Mouse (Mus musculus): Measurements from ENCODE around the gene Gm10720.
"Not testable (repeated sequence)": the region's sequence is repeated elsewhere in the genome, so short reads cannot be mapped to it uniquely, and the experiment has no call there.

Gene Gm10720

DNA sequence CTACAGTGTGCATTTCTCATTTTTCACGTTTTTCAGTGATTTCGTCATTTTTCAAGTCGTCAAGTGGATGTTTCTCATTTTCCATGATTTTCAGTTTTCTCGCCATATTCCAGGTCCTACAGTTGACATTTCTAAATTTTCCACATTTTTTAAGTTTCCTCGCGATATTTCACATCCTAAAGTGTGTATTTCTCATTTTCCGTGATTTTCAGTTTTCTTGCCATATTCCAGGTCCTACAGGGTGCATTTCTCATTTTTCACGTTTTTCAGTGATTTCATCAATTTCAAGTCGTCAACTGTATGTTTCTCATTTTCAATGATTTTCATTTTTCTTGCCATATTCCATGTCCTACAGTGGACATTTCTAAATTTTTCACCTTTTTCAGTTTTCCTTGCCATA, at the start of gene Gm10720:
TSS of gene Gm10720 (plus strand) at position 301 of the 400 bp plus-strand sequence.
- DNase-seq (ENCODE audit: low spot score), result not testable (repeated sequence)

GRCm38 (mm10) chr9:3000445-3000972, 14.9 kb upstream of the Gm10720 start, which contains the start of gene Gm10722:
Gene Gm10722 (plus strand): TSS chr9:3000922.
- DNase-seq (ENCODE audit: low spot score), result peak; percentile 10

- DNase-seq (ENCODE audit: low spot score), result peak; percentile 57
Observed at GRCm38 (mm10) chr9:3001006-3001405, 14.4 kb upstream of the Gm10720 start.

GRCm38 (mm10) chr9:3001948-3002659, 13.3 kb upstream of the Gm10720 start:
- peak; percentile 100 for DNase-seq (ENCODE audit: low spot score)

DNA sequence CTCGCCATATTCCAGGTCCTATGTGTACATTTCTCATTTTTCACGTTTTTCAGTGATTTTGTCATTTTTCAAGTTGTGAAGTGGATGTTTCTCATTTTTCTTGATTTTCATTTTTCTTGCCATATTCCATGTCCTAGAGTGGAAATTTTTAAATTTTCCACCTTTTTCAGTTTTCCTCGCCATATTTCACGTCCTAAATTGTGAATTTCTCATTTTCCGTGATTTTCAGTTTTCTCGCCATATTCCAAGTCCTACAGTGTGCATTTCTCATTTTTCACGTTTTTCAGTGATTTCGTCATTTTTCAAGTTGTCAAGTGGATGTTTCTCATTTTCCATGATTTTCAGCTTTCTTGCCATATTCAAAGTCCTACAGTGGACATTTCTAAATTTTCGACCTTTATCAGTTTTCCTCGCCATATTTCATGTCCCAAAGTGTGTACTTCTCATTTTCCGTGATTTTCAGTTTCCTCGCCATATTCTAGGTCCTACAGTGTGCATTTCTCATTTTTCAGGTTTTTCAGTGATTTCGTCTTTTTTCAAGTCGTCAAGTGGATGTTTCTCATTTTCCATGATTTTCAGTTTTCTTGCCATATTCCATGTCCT, 12.6 kb upstream of the Gm10720 start, which contains the start of gene Gm11168:
TSS of gene Gm11168 (plus strand) at position 553 of the 603 bp plus-strand sequence.
- DNase-seq (ENCODE audit: low spot score), result not testable (repeated sequence)

- DNase-seq (ENCODE audit: low spot score), result not testable (repeated sequence)
Observed at GRCm38 (mm10) chr9:3006179-3006578, 9.3 kb upstream of the Gm10720 start.

DNA sequence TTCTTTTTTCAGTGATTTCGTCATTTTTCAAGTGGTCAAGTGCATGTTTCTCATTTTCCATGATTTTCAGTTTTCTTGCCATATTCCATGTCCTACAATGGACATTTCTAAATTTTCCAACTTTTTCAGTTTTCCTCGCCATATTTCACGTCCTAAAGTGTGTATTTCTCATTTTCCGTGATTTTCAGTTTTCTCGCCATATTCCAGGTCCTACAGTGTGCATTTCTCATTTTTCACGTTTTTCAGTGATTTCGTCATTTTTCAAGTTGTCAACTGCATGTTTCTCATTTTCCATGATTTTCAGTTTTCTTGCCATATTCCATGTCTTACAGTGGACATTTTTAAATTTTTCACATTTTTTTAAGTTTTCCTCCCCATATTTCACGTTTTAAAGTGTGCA, 8.8 kb upstream of the Gm10720 start:
- peak; percentile 92 for DNase-seq (ENCODE audit: low spot score)

- not testable (repeated sequence) for DNase-seq (ENCODE audit: low spot score)
Observed at GRCm38 (mm10) chr9:3007272-3007671, 8.2 kb upstream of the Gm10720 start.

GRCm38 (mm10) chr9:3009331-3009730, 6.1 kb upstream of the Gm10720 start:
- not testable (repeated sequence) for DNase-seq (ENCODE audit: low spot score)

DNA sequence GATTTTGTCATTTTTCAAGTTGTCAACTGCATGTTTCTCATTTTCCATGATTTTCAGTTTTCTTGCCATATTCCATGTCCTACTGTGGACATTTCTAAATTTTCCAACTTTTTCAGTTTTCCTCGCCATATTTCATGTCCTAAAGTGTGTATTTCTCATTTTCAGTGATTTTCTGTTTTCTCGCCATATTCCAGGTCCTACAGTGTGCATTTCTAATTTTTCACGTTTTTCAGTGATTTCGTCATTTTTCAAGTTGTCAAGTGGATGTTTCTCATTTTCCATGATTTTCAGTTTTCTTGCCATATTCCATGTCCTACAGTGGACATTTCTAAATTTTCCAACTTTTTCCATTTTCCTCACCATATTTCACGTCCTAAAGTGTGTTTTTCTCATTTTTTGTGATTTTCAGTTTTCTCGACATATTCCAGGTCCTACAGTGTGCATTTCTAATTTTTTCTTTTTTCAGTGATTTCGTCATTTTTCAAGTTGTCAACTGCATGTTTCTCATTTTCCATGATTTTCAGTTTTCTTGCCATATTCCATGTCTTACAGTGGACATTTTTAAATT, 3.3 kb upstream of the Gm10720 start:
- not testable (repeated sequence) for DNase-seq (ENCODE audit: low spot score)

- DNase-seq (ENCODE audit: low spot score), result not testable (repeated sequence)
Observed at GRCm38 (mm10) chr9:3012733-3013279, 2.6 kb upstream of the Gm10720 start, which contains the start of gene Gm10721. Gene Gm10721 (plus strand): TSS chr9:3013140.

DNA sequence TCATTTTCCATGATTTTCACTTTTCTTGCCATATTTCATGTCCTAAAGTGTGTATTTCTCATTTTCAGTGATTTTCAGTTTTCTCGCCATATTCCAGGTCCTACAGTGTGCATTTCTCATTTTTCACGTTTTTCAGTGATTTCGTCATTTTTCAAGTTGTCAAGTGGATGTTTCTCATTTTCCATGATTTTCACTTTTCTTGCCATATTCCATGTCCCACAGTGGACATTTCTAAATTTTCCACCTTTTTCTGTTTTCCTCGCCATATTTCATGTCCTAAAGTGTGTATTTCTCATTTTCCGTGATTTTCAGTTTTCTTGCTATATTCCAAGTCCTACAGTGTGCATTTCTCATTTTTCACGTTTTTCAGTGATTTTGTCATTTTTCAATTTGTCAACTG, 442 bp downstream of the Gm10720 start:
- peak; percentile 13 for DNase-seq (ENCODE audit: low spot score)

- DNase-seq (ENCODE audit: low spot score), result not testable (repeated sequence)
Observed at GRCm38 (mm10) chr9:3017108-3017507, 1.7 kb downstream of the Gm10720 start, which contains the start of gene Gm10719. Gene Gm10719 (plus strand): TSS chr9:3017408.

DNA sequence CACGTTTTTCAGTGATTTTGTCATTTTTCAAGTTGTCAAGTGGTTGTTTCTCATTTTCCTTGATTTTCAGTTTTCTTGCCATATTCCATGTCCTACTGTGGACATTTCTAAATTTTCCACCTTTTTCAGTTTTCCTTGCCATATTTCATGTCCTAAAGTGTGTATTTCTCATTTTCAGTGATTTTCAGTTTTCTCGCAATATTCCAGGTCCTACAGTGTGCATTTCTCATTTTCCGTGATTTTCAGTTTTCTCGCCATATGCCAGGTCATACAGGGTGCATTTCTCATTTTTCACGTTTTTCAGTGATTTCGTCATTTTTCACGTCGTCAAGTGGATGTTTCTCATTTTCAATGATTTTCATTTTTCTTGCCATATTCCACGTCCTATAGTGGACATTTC, 3.5 kb downstream of the Gm10720 start:
- DNase-seq (ENCODE audit: low spot score), result peak; percentile 39

- peak; percentile 89 for DNase-seq (ENCODE audit: low spot score)
Observed at GRCm38 (mm10) chr9:3019835-3020727, 4.6 kb downstream of the Gm10720 start.

DNA sequence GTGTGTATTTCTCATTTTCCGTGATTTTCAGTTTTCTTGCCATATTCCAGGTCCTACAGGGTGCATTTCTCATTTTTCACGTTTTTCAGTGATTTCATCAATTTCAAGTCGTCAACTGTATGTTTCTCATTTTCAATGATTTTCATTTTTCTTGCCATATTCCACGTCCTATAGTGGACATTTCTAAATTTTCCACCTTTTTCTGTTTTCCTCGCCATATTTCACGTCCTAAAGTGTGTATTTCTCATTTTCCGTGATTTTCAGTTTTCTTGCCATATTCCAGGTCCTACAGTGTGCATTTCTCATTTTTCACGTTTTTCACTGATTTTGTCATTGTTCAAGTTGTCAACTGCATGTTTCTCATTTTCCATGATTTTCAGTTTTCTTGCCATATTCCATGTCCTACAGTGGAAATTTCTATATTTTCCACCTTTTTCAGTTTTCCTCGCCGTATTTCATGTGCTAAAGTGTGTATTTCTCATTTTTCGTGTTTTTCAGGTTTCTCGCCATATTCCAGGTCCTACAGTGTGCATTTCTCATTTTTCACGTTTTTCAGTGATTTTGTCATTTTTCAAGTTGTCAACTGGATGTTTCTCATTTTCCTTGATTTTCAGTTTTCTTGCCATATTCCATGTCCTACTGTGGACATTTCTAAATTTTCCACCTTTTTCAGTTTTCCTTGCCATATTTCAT, 7.0 kb downstream of the Gm10720 start:
- DNase-seq (ENCODE audit: low spot score), result peak; percentile 88

- peak; percentile 65 for DNase-seq (ENCODE audit: low spot score)
Observed at GRCm38 (mm10) chr9:3023312-3023984, 8.0 kb downstream of the Gm10720 start, which contains the start of gene Gm10718. Gene Gm10718 (plus strand): TSS chr9:3023547.

DNA sequence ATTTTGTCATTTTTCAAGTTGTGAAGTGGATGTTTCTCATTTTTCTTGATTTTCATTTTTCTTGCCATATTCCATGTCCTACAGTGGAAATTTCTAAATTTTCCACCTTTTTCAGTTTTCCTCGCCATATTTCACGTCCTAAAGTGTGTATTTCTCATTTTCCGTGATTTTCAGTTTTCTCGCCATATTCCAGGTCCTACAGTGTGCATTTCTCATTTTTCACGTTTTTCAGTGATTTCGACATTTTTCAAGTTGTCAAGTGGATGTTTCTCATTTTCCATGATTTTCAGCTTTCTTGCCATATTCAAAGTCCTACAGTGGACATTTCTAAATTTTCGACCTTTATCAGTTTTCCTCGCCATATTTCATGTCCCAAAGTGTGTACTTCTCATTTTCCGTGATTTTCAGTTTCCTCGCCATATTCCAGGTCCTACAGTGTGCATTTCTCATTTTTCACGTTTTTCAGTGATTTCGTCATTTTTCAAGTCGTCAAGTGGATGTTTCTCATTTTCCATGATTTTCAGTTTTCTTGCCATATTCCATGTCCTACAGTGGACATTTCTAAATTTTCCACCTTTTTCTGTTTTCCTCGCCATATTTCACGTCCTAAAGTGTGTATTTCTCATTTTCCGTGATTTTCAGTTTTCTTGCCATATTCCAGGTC, 8.7 kb downstream of the Gm10720 start:
- DNase-seq (ENCODE audit: low spot score), result peak; percentile 88

DNA sequence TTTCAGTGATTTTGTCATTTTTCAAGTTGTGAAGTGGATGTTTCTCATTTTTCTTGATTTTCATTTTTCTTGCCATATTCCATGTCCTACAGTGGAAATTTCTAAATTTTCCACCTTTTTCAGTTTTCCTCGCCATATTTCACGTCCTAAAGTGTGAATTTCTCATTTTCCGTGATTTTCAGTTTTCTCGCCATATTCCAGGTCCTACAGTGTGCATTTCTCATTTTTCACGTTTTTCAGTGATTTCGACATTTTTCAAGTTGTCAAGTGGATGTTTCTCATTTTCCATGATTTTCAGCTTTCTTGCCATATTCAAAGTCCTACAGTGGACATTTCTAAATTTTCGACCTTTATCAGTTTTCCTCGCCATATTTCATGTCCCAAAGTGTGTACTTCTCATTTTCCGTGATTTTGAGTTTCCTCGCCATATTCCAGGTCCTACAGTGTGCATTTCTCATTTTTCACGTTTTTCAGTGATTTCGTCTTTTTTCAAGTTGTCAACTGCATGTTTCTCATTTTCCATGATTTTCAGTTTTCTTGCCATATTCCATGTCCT, 9.5 kb downstream of the Gm10720 start, which contains the start of gene Gm10717:
TSS of gene Gm10717 (plus strand) at position 506 of the 556 bp plus-strand sequence.
- DNase-seq (ENCODE audit: low spot score), result peak; percentile 82
